Mouse (Mus musculus): ENCODE measurements around the gene Cdkal1.

The Cdkal1 gene

DNA sequence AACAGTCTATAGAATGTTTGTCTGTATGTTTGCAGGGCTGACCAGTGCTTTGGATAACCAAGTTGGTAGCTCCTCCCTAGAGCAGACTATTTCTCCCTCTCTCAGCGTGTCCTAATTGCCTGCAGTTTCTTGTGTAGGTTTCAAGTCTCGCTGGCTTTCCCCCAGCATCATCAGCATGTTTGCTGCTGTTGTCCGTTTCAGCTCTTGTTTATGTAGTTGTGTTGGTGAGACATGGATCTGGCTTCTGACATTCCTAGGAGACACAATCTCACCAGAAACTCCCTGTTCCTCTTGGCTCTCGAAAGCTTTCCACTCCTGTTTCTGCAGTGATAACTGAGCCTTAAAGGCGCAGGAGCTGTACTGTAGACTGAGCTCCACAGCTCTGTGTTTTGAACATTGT, 224.1 kb downstream of the Cdkal1 start:
- no peak for DNase-seq (ENCODE audit: low spot score in 2 of 2)

DNA sequence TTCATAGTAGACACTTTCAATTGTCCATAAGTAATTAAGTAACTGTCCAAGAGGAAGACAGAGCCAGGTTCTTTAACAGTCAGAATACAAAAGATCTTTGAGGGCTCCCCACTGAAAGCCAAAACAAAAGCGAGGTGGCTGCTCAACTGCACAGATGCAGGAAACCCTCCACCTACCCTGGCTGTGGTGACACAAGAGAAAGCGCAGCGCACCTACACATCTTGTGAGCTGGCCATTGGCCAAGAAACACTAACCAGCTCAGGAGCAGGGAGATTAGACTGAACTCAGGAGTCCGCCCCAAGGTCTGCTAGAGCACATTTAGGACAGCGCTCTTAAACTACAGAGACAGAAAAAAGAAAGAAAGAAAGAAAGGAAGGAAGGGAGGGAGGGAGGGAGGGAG, 226.9 kb downstream of the Cdkal1 start:
- DNase-seq (ENCODE audit: low spot score in 2 of 2), result no peak

DNA sequence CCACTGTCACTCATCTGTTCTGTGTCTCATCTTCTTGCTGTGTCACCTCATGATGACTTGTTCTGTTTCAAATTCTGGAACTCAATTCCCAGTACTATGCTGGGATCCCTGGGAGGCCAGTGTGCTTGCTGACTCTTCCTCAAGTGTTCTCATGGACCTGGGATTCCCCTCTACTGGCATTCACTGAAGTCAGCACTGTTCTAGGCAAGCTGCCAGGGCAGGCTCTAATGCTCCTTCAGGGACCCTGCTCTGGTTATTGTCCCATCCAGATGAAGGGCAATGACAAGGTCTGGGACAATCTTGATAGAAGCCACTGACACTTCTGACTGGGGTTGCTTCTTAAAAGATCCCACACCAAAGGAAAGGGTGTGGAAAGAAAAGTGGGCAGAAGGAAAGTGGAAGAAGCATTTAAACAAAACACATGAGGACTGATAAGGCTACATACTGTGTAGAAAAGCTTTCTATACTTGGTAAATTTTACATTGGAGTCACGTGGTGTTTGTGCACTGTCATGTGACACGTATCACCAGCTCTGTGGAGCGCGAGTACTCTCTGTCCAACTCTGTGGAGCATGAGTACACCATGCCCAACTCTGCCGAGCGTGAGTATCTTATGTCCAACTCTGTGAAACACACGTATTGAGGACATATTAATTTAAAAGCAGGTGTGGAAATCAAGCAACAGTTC, 227.9 kb downstream of the Cdkal1 start:
- no peak for DNase-seq (ENCODE audit: low spot score in 2 of 2)

DNA sequence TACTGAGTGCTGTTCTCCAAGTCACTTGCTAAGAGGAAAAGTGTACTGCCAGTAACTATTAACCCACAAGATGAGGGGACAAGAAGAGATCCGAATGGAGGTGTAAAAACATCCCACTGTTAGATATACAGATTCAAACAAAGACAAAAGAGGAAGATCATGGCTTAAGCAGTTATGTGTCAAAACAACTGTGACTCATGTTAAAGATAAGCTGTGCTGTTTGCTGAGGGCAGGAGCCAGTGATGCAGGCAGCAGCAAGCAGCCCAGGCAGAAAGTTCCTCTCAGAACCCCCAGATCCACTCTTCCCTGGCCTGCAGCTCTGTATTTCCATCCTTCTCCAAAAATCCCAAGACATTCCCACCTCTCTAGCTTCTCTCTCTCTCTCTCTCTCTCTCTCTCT, 230.5 kb downstream of the Cdkal1 start:
- DNase-seq (ENCODE audit: low spot score in 2 of 2), result no peak

DNA sequence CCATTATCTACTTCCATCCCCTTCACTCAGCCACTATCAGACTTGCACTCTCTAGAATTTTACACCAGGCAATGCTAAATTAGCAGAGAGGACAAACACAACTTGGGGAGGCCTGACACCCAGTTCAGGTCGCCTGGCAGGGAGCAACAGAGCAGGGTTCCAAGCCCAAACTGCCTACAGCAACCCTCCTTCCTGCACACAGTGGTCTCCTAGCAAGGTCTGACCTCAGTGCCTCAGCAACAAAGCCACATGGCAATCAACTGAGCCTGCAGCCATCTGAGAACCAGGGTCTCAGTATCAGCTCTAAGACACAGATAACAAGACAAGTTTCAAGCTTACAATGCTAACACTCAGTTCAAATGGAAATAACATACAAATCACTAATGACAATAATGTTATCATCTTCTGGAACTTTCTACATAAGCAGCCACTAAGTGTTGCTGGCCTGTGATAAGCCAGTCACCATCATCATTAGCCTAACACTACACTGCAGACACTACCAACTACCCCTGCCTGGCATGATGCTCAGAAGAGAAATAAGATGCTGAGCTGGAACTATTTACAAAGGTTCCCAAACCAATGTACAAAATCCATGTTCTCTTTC, 231.7 kb downstream of the Cdkal1 start:
- DNase-seq (ENCODE audit: low spot score in 2 of 2), result no peak

DNA sequence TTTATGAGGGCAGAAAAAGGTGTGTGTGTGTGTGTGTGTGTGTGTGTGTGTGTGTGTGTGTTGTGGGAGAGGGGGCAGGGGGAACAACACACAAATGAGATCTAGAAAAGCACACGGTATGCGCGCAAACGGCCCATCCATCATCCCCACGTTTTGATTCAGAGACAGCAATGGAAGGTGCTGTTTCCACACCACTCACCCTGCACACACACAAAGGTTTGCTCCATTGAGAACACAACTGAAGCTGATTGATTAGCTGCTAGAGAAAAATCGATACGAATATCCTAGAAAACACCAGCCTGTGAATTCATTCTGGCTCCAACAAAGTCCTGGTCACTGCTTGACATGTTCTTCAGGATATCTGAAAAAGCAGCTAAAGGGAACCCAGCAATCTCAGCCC, 233.6 kb downstream of the Cdkal1 start:
- no peak for DNase-seq (ENCODE audit: low spot score in 2 of 2)

DNA sequence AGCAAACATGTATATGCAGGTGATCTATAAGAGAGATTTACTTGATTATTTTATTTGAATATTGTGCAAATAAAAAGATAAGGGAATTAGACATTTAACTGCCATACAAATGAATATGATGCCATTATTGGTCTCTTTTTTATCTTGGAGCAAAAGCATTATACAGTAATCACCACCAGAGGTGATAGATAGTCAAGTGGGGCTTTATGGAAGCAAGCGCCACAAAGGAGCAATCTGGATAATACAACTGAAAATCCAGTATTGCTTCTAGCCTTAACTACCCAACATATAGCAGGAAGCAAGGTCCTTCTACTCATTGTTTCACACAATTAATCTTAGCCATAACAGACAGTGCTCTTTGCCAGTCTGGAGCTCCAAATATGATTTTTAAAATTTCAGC, 234.1 kb downstream of the Cdkal1 start:
- no peak for DNase-seq (ENCODE audit: low spot score in 2 of 2)

DNA sequence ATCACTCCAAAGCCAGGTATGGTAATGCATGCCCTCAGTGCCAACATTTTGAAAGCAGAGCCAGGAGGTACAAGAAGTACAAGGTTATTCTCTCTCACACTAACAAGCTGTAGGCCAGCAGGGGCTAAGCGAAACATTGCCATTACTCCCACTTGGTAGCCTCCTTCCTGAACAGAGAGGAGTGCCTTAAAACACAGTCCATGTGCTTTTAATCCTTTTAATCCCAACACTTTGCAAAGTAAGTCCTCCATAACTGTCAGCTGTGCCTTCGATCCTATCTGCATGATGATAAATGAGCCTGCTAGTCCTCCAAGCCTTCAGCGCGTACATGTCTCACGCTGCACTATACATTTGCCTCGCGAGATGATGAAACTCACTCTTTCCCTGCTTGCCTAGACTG, 234.6 kb downstream of the Cdkal1 start:
- no peak for DNase-seq (ENCODE audit: low spot score in 2 of 2)

DNA sequence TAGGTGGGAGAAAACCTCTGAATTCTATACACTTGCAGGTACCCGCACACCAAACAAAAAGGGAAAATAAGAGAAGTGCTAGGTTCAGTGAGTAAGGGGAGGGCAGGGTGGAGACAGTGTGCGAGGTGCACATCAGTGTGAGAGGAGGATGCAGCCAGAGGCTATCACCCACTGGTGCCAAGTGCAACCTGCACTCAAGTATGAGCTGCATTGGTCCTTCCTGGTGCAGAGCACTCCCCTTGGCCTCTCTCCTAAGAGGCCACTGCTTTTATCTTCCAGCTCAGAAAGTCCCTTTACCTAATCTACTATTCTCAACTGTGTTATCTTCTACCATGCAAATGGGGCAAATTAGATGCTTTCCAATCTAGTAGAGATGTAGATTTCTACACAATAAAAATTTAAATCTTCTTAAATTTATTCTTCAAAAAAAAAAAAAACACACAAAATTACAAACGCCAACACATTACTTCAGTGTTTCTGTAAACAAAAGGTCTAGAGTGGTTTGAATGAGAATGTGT, 238.8 kb downstream of the Cdkal1 start:
- no peak for DNase-seq (ENCODE audit: low spot score in 2 of 2)

DNA sequence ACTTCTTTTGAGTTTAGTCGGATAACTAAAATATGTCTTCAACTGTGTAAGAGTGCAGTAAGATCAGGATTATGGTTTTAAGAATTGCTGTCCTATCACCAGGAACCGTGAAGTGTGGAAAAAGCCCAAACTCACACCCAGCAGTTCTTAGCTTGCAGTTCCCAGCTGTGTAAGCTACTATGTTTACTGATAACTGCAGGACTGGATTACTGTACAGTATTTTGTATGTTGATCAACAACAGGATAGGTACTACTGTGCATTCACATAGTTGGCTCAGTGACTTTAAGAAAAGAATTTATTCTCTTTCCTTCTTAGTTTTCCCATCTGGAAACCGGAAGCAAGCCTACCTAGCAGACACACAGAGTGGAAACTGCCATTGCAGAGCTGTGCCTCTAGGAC, 239.5 kb downstream of the Cdkal1 start:
- DNase-seq (ENCODE audit: low spot score in 2 of 2), result no peak

DNA sequence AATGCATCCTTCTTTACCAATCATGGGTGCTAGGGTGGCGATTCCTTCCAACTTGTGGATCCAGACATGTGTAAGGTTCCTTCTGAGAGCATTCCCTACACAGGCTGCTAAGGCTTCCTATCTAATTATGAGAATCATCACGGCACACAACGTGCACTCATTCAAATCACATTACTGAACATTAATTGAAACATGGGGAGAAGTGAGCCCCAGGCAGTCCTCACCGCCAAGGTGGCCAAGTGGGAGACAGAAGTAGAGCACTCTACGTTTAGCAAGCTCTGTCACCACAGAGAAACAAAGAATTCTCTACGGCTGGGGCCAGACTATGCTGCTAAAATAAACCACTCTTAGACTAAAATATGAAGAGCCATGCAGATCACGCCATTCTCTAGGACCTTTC, 240.4 kb downstream of the Cdkal1 start:
- DNase-seq (ENCODE audit: low spot score in 2 of 2), result no peak

DNA sequence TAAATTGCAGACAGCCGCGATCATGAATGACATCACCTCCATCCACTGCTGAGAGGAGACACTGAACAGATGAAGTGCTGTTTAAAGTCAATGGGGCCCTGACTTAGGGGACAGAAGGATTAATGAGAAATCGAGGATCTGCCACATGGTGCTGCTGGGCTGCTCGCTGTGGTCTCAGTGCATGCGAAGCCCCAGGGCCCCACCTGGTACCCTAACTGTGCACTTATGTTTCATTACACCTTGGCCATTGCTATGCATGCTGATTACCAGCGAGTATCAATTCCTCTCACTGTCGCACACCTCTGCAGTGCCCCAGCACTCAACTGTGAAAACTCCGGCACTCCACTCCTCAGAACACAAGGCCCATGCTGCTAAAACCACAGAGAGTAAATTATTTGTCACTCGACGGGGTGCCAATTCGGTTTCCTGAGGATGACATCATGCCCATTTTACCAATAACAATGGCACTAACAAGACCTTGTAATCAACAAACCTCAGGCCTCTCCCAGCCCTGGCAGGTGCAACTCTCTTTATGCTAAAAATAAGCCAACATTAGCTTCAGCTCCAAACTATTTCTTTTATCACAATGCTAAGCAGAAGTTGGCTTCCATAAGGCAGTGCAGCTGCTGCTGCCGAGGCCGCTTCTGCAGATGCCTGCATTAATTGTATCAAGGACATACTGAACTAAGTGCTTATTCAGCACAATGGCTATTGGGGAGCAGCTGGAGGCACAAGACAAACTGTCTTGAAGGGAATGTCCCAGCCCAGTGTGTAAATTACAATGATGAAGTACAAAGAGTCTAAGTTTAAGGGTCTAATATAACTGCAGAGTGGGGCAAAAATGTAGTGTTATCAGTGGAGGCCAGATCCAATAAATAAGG, 245.2 kb downstream of the Cdkal1 start:
- DNase-seq (ENCODE audit: low spot score in 2 of 2), result peak; percentile 1 to 3

DNA sequence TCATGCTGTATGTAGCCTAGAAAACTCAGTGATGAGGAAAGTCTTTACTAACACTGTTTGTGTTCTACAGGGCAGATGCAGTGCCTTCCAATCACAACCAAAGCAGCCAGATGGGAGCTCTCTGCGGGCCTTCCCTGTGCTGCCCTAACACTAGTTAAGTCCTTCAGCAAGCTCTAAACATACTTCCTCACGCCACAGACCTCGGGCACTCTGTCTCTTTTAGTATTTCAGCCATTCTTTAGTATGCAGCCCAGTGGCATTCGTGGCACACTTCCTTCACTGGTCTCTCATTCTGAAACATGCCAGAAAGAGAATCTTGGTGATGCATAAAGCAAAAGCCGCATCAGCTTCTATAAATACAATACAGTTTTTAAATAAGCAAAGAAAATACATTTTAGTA, 246.0 kb downstream of the Cdkal1 start:
- no peak for DNase-seq (ENCODE audit: low spot score in 2 of 2)

DNA sequence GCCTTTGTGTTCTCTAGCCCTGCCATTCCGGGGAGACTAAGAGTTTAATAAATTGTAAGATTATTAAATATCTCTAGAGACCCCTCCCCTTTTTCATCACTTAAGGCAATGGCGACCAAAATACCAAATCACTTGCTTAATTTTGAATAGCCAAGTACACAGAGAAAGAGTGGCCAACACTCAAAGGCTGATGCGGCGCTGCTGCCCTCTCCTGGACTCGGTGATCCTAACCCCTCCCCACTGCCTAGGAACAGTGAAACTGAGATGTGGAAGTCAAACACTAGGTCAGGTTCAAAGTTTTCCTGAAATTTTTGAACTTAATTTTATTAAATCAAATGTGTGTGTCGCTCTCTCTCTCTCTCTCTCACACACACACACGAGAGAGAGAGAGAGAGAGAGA, 251.2 kb downstream of the Cdkal1 start:
- peak in 1 of 2 experiments; percentile 7 for DNase-seq (ENCODE audit: low spot score in 2 of 2)

DNA sequence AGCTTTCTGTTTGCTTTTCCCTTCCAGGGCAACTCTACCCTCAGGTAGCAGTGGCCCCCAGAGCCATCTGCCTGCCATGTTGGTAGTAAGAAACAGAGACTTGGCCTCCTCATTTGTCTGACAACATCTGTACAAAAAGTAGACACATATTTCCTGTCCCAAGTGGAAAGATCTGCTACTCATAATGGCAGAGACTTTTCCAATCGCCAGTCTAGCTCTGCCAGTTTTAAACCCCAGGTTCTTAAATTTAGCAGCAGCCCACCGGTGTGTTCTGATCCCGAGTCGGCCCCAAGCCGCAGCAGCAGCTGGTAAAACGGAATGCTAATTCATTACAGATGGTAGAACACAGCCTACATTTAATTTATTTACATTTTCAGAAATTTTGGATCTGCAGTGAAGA, 251.9 kb downstream of the Cdkal1 start:
- no peak for DNase-seq (ENCODE audit: low spot score in 2 of 2)

DNA sequence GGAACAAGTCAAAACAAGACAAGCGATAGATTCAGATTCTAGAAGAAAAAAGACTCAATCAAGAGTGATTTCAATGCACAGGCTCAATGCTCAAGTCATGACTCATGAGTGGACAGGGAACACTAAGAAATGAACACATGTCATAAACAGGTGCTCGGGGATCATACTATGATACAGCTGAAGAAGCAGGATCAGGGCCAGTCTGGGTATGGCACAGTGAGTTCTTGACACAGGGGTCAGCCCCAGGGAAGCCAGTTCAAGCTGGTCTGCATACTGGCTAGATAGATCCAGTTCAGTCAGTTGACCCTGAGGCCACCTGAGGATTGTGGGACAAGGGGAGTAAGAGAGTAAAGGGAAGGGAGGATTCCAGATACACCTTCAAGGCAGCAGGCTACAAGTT, 254.4 kb downstream of the Cdkal1 start:
- no peak for DNase-seq (ENCODE audit: low spot score in 2 of 2)

DNA sequence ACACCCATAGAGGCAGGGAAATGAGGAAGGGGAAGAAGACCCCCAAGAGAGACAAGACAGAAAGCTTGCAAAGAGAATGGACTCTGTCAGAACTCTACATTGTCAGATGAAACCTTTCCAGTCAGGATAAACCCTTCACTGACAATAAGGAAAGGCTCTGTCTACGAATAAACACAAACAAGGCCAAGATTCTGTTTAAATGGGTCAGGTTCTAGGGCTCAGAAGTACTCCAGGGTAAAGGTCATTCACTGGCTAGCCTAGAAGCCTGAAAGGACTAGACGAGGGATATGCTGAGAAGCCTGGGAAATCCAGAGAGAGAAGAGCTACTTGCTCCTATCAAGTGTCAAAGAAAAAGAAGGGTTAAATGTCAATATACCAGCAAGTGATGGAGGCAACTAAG, 255.8 kb downstream of the Cdkal1 start:
- DNase-seq (ENCODE audit: low spot score in 2 of 2), result no peak

DNA sequence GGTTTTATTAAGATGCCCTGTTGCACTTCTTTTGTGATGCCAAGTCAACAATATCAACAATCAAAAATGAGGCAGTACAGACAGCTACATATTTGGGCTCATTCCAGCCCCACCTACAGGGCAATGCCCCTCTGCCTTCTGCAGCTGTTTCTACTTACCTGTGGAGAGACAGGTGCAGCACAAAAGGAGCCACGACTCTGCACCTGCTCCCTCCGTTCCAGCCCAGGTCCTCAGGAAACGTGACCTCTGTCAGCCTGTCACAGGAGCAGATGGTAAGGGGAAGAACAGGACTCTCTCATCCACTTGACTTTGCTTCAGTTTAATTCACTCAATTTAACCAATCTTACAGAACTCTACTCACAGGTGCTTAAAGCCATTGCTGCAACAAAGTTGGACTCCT, 258.7 kb downstream of the Cdkal1 start:
- no peak for DNase-seq (ENCODE audit: low spot score in 2 of 2)

DNA sequence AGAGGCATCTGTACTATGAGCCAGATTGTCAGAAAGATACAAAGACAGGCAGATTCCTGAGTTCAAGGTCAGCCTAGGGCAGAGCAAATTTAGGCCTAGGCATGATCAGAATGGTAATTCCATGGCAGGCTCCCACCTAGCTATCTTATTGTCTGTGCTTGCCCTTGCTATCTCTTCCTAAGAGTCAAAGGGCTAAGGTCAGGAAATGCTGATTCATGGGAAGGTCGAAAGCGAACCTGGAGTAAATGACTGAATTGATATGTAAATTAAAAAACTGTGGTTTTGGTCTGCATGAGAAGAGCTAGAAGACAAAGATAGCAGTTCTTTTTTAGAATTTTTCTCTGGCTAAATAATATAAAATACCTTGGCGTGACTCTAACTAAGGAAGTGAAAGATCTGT, 262.4 kb downstream of the Cdkal1 start:
- no peak for DNase-seq (ENCODE audit: low spot score in 2 of 2)

DNA sequence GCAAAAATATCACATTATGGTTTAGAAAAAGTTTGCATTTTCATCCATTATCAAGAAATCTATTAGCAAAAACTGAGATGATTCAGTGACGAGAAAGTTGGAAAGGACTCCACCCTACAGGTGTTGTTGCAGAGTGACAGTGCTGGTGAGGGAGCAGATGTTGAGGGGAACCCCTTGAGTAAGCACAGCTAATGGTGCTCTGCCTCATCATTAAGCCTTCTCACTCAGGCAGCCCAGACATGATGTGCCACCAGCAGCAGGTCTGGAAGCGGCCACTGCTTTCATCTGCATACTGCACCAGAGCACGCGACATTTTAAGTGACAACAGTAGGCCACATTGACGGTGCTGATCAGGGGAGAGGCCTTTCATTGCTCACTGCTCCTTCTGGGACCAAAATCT, 264.8 kb downstream of the Cdkal1 start:
- DNase-seq (ENCODE audit: low spot score in 2 of 2), result no peak

DNA sequence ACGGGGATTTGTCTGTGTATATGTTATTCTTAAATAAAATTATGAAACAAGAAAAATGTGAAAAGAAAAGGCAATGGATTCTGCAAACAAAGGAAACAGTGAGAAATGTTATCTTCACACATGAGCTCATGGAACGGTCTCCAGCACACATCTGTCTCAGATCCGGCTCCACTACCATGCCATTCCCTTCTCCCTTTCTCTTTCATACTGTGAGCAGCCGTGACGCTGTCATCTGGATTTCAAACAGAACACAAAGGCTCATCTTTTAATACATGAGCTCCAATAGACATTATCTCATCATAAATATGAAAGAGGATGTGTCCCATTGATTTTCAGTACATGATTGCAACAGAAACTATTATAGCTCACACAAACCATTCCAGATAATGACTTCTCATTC, 265.3 kb downstream of the Cdkal1 start:
- DNase-seq (ENCODE audit: low spot score in 2 of 2), result no peak

DNA sequence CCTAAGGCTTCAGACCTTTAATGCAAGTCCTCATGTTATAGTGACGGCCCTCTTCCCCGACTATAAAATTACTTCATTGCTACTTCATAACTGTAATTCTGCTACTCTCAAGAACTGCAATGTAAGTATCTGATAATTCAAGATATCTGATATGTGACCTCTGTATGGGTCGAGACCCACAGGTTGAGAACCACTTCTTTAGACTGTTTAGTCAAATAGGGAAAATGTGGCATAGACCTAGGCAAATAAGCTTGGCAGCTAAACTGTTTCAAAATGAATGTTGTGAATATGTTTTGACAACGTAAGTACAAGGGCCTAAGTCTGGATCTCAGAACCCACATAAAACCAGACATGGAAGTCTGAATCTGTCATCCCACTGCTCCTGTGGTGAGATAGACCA, 266.8 kb downstream of the Cdkal1 start:
- DNase-seq (ENCODE audit: low spot score in 2 of 2), result no peak
